Mouse (Mus musculus) G1E (cell line): ENCODE data around the gene Ermp1.

Experiments used
- CTCF ChIP-seq: IDR thresholded peaks from 2 replicates; pipeline ENCODE4 v1.5.1; 2012; ENCODE audit warnings: low read depth, low read length, inconsistent platforms, mixed read lengths
- GATA2 ChIP-seq: IDR thresholded peaks from 2 replicates; pipeline ENCODE4 v1.6.1; 2012; ENCODE audit warnings: low read depth, low read length, inconsistent platforms, borderline replicate concordance
- POLR2AphosphoS5 ChIP-seq: IDR thresholded peaks from 2 replicates; pipeline ENCODE4 v1.6.1; 2012; ENCODE audit warnings: low read depth, low read length, inconsistent platforms; ENCODE audit not compliant: insufficient replicate concordance
- TAL1 ChIP-seq: conservative IDR thresholded peaks from 2 replicates; pipeline ENCODE4 v1.6.1; 2012; ENCODE audit warnings: low read depth, low read length, inconsistent platforms, mixed read lengths

DNA sequence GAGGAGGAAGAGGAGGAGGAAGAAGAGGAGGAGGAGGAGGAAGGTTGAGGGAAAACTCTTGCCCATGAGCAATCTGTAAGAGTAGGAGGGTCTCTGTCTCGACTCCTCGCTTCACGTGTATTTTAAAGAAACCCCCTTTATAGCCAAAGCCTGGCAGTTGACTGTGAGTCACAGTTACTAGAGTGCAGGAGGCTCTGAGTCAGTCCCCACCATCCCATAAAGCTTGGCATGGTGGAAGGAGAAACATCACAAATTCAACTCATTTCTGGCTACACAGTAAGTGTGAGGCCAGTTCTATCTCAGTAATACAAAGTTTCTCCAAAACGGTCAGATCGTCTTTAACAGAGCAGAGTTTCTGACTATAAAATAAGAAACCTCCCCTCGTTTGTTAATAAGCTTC, 22.0 kb upstream of the Ermp1 start:
- TF ChIP-seq CTCF: no peak
- no peak for TF ChIP-seq POLR2AphosphoS5
- TF ChIP-seq GATA2: no peak
- TF ChIP-seq TAL1: no peak
